Mouse (Mus musculus) G1E (cell line): ENCODE results near the gene Olfm1.

Source experiments
- CTCF ChIP-seq: IDR thresholded peaks from 2 replicates; pipeline ENCODE4 v1.5.1; 2012; ENCODE audit warnings: low read depth, low read length, inconsistent platforms, mixed read lengths
- GATA1 ChIP-seq: IDR thresholded peaks from 2 replicates; pipeline ENCODE4 v1.6.1; 2012; ENCODE audit warnings: borderline replicate concordance, low read length, inconsistent platforms, mixed read lengths
- TAL1 ChIP-seq: conservative IDR thresholded peaks from 2 replicates; pipeline ENCODE4 v1.6.1; 2012; ENCODE audit warnings: low read depth, low read length, inconsistent platforms, mixed read lengths

GRCm38 (mm10) chr2:28143417-28144045, 49.3 kb upstream of the Olfm1 start:
- no peak for TF ChIP-seq CTCF
- TF ChIP-seq GATA1, result no peak
- TF ChIP-seq TAL1, result no peak
